Mouse (Mus musculus) right cerebral cortex, postnatal 25 days (tissue): ENCODE results near the gene Tlr9.

Source experiments
- DNase-seq: peaks from one replicate; pipeline ENCODE4 v3.0.0; 2022

The Tlr9 gene

GRCm38 (mm10) chr9:106233953-106234352 is 11.6 kb downstream of the Tlr9 start:
- DNase-seq = no peak

GRCm38 (mm10) chr9:106235194-106235830 is 12.9 kb downstream of the Tlr9 start:
- no peak for DNase-seq

- DNase-seq = no peak
Observed at GRCm38 (mm10) chr9:106236156-106236817, 13.9 kb downstream of the Tlr9 start.

- no peak for DNase-seq
Observed at GRCm38 (mm10) chr9:106236818-106237211, 14.4 kb downstream of the Tlr9 start.

GRCm38 (mm10) chr9:106237401-106237800 is 15.0 kb downstream of the Tlr9 start:
- no peak for DNase-seq

- no peak for DNase-seq
Observed at GRCm38 (mm10) chr9:106237878-106238277, 15.5 kb downstream of the Tlr9 start.

- no peak for DNase-seq
Observed at GRCm38 (mm10) chr9:106241541-106242164, 19.3 kb downstream of the Tlr9 start.

- DNase-seq = no peak
Observed at GRCm38 (mm10) chr9:106242813-106243488, 20.6 kb downstream of the Tlr9 start.

GRCm38 (mm10) chr9:106249550-106249949 is 27.2 kb downstream of the Tlr9 start:
- no peak for DNase-seq

- DNase-seq = no peak
Observed at GRCm38 (mm10) chr9:106250245-106250644, 27.8 kb downstream of the Tlr9 start.

GRCm38 (mm10) chr9:106251066-106251465 is 28.7 kb downstream of the Tlr9 start:
- DNase-seq = no peak

- DNase-seq = no peak
Observed at GRCm38 (mm10) chr9:106254001-106254400, 31.6 kb downstream of the Tlr9 start.

GRCm38 (mm10) chr9:106258412-106258811 is 36.0 kb downstream of the Tlr9 start:
- no peak for DNase-seq

- DNase-seq = no peak
Observed at GRCm38 (mm10) chr9:106258990-106259389, 36.6 kb downstream of the Tlr9 start.

- no peak for DNase-seq
Observed at GRCm38 (mm10) chr9:106261058-106261457, 38.7 kb downstream of the Tlr9 start.

- DNase-seq = no peak
Observed at GRCm38 (mm10) chr9:106261491-106261890, 39.1 kb downstream of the Tlr9 start.

- no peak for DNase-seq
Observed at GRCm38 (mm10) chr9:106262075-106262474, 39.7 kb downstream of the Tlr9 start.

- no peak for DNase-seq
Observed at GRCm38 (mm10) chr9:106263381-106263924, 41.1 kb downstream of the Tlr9 start.

GRCm38 (mm10) chr9:106265358-106266075 is 43.1 kb downstream of the Tlr9 start:
- DNase-seq = no peak

- no peak for DNase-seq
Observed at GRCm38 (mm10) chr9:106266936-106267657, 44.7 kb downstream of the Tlr9 start.

GRCm38 (mm10) chr9:106268421-106268820 is 46.0 kb downstream of the Tlr9 start:
- DNase-seq = no peak
